8 mouse cellular contexts compared by ENCODE assay signal in genomic region chr8:125911229-125911580, GRCm38 (mm10). TPM values are rescaled to one million over a fixed set of nuclear protein-coding genes. Genes with fewer than 3 reads are reported as not detected.
DNase-seq lines count a peak whose midpoint lies in the region; ATAC-seq and TF ChIP-seq lines count a peak whose summit lies in the region.

No protein-coding gene starts in this region.

- H3K36me3 ChIP-seq in testis, adult 2 months (ENCODE audit: control insufficient read depth, insufficient read depth, low read length), result no peaks in the 10 kb centered on the region
- no peaks in the 10 kb centered on the region for H3K36me3 ChIP-seq in liver, embryonic 12.5 days

- ATAC-seq in liver, embryonic 12.5 days, result no peak
- ATAC-seq in activated CD4-positive, CD25-positive, alpha-beta regulatory T cell, adult 4 months, result no peak

- H3K4me3 ChIP-seq in testis, adult 2 months (ENCODE audit: control insufficient read depth, low read depth, low read length), result peak overlapping the region; percentile 69
- H3K4me3 ChIP-seq in liver, embryonic 12.5 days, result peak overlapping the region; percentile 49

- no peak for TF ChIP-seq CTCF in testis, adult 2 months (IDR thresholded peaks at IDR 0.05; ENCODE audit: control insufficient read depth, insufficient read depth, insufficient replicate concordance, low read depth, low read length)

- DNase-seq in cerebellum, adult 9-11 months, result peak; percentile 27
- DNase-seq in cerebellum, adult 9-10 months, result no peak
- no peak for DNase-seq in testis, postnatal 10 days (ENCODE audit: low spot score)
- DNase-seq in layer of hippocampus, postnatal 36 days, result no peak
- no peak for DNase-seq in retina, embryonic 14.5 days (ENCODE audit: low spot score)

- H3K27ac ChIP-seq in testis, adult 2 months (ENCODE audit: control insufficient read depth, insufficient read depth, low read depth, low read length), result peak overlapping the region; percentile 32
- no peak overlapping the region for H3K27ac ChIP-seq in liver, embryonic 12.5 days

- peaks cover 9% of the 10 kb centered on the region for H3K4me1 ChIP-seq in testis, adult 2 months (ENCODE audit: control insufficient read depth, insufficient read depth, low read length)
- peaks cover 11% of the 10 kb centered on the region for H3K4me1 ChIP-seq in liver, embryonic 12.5 days

- 0 out of 2 replicates have a peak, but pooled peaks cover 3% of the 10 kb centered on the region for H3K9me3 ChIP-seq in liver, embryonic 12.5 days (replicated peaks)

- WGBS in liver, embryonic 12.5 days (ENCODE audit: insufficient replicate concordance), result 2% methylated on average over 31 of the region's 31 CpGs

- peak overlapping the region; percentile 72 for H3K4me2 ChIP-seq in liver, embryonic 12.5 days

- no peak overlapping the region for H3K9ac ChIP-seq in liver, embryonic 12.5 days

- H3K27me3 ChIP-seq in testis, adult 2 months (ENCODE audit: control insufficient read depth, insufficient read depth, low read length), result no peaks in the 10 kb centered on the region
- peaks cover 81% of the 10 kb centered on the region for H3K27me3 ChIP-seq in liver, embryonic 12.5 days (replicated peaks)

- no peak for TF ChIP-seq POLR2A in testis, adult 2 months (IDR thresholded peaks at IDR 0.05; ENCODE audit: control insufficient read depth, low read depth, low read length)

RNA-seq across cellular contexts. Expression of gene Map3k21, which starts 1.0 kb away (rescaled TPM):
- polyA plus RNA-seq in testis, adult 2 months (2012; rRNA removed), result 3.2 and 3.3 TPM in 2 replicates
- polyA plus RNA-seq in liver, embryonic 12.5 days (2016; fragmentation: Nextera tagmentation; extraction: Ambion mirVana), result 0.02 and 0.07 TPM in 2 replicates
- 1 to 10 TPM in 1 of 2 experiments, under 1 TPM in 1; 0.91 to 1.3 TPM for total RNA-seq in layer of hippocampus, postnatal 36 days (2021)
- not detected for polyA plus RNA-seq in activated CD4-positive, CD25-positive, alpha-beta regulatory T cell, adult 4 months (2017; shearing (Covaris generic))

RNA-seq across cellular contexts. Expression of gene Pcnx2, which starts 13.1 kb away (rescaled TPM):
- polyA plus RNA-seq in testis, adult 2 months (2012; rRNA removed), result 8.4 and 12.0 TPM in 2 replicates
- polyA plus RNA-seq in liver, embryonic 12.5 days (2016; fragmentation: Nextera tagmentation; extraction: Ambion mirVana), result 0.38 and 0.53 TPM in 2 replicates
- 10 to 100 TPM; 60.1 to 64.6 TPM for total RNA-seq in layer of hippocampus, postnatal 36 days (2021)
- polyA plus RNA-seq in activated CD4-positive, CD25-positive, alpha-beta regulatory T cell, adult 4 months (2017; shearing (Covaris generic)), result under 1 TPM in 1 of 2 experiments, not detected in 1; 0.42 TPM
